In the genomic region with DNA sequence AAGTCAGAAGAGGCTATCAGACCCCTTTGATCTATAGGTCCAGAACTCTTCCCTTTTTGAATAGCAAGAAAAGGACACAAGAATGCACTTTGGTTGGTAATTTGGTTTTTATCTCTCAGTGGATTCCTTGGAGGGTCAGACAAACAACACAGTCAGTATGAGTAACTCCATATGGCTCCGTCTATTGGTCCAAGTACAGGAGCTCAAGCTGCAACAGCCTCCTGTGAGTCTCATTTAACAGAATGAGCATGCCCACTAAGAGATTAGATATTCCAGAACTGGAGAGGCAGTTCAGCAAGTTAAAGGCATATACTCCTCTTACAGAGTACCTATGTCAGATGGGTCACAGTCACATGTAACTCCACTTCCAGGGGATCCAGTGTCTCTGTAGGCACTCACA, we compare ENCODE assay signal across 25 mouse cellular contexts.
"Had no signal": no experiment of that assay in that cellular context is flagged by ENCODE, and none has a peak within 500 bp of the region (broad histone marks: within the 10 kb centered on the region; RNA-seq: fewer than 3 reads in every experiment).

No protein-coding gene starts in this region.

- H3K27ac ChIP-seq: gastrocnemius, adult 2 months; hindbrain, embryonic 10.5 days; hindbrain, embryonic 12.5 days; hindbrain, embryonic 14.5 days; intestine, embryonic 15.5 days; layer of hippocampus, adult 2 months; left cerebral cortex, adult 2 months; limb, embryonic 10.5 days; limb, embryonic 12.5 days; liver, embryonic 13.5 days had no signal

- H3K4me2 ChIP-seq: heart, embryonic 12.5 days; hindbrain, embryonic 12.5 days; hindbrain, embryonic 14.5 days; intestine, embryonic 15.5 days; limb, embryonic 12.5 days; liver, embryonic 11.5 days; liver, embryonic 13.5 days had no signal

- H3K4me3 ChIP-seq: gastrocnemius, adult 2 months; heart, embryonic 12.5 days; hindbrain, embryonic 10.5 days; hindbrain, embryonic 12.5 days; intestine, embryonic 15.5 days; layer of hippocampus, adult 2 months; left cerebral cortex, adult 2 months; limb, embryonic 10.5 days; limb, embryonic 12.5 days; liver, embryonic 13.5 days had no signal

- DNase-seq: gastrocnemius, adult 2 months; gastrocnemius, postnatal 10 days; gastrocnemius, postnatal 25 days; heart, postnatal 14 days; heart, postnatal 36 days; kidney, adult 18-20 months; kidney, adult 8-10 months; kidney, postnatal 10 days; kidney, postnatal 25 days; kidney, postnatal 4 days; liver; liver, embryonic 13.5 days had no signal

- H3K9ac ChIP-seq: heart, embryonic 12.5 days; hindbrain, embryonic 12.5 days; hindbrain, embryonic 14.5 days; intestine, embryonic 15.5 days; limb, embryonic 12.5 days; liver, embryonic 13.5 days had no signal

- H3K9me3 ChIP-seq: heart, embryonic 12.5 days; hindbrain, embryonic 10.5 days; hindbrain, embryonic 12.5 days; intestine, embryonic 15.5 days; limb, embryonic 10.5 days; limb, embryonic 12.5 days; liver, embryonic 13.5 days had no signal

- H3K27me3 ChIP-seq: heart, embryonic 12.5 days; hindbrain, embryonic 12.5 days; intestine, embryonic 15.5 days; limb, embryonic 12.5 days; liver, embryonic 13.5 days had no signal

- H3K36me3 ChIP-seq: heart, embryonic 12.5 days; hindbrain, embryonic 12.5 days; intestine, embryonic 15.5 days; liver, embryonic 13.5 days had no signal

- ATAC-seq: hindbrain, embryonic 16.5 days; inflammation-experienced regulatory T-cells, adult 6 months; intestine, embryonic 15.5 days; intestine, postnatal 0 days had no signal

- H3K4me1 ChIP-seq: intestine, embryonic 15.5 days; limb, embryonic 10.5 days; limb, embryonic 12.5 days; liver, embryonic 13.5 days had no signal
